Mouse (Mus musculus): Measurements from ENCODE around the gene Zeb2. TPM values are rescaled to one million over a fixed set of nuclear protein-coding genes. Genes with fewer than 3 reads are reported as not detected.
A peak's percentile ranks its signal among the peaks of the same experiment; 100 is the strongest.

Gene Zeb2
- polyA plus RNA-seq, 1 experiment from 2014 or later, result 49.3 TPM

- H3K27ac ChIP-seq, result no peak overlapping the region
Observed at GRCm38 (mm10) chr2:44979042-44979721, 138.0 kb downstream of the Zeb2 start.

GRCm38 (mm10) chr2:44978038-44978437, 139.2 kb downstream of the Zeb2 start:
- H3K9me3 ChIP-seq, result no peaks in the 10 kb centered on the region
- no peaks in the 10 kb centered on the region for H3K36me3 ChIP-seq
- 75% methylated on average over 6 of the region's 6 CpGs for WGBS
- no peaks in the 10 kb centered on the region for H3K27me3 ChIP-seq (ENCODE audit: insufficient read depth, poor library complexity, severe bottlenecking)
- no peak overlapping the region for H3K27ac ChIP-seq
- no peak for DNase-seq (ENCODE audit: low spot score)
- H3K4me1 ChIP-seq (replicated peaks), result peaks cover 22% of the 10 kb centered on the region
- H3K4me3 ChIP-seq, result no peak overlapping the region

More at GRCm38 (mm10) chr2:44979042-44979721, 138.0 kb downstream of the Zeb2 start:
- no peaks in the 10 kb centered on the region for H3K36me3 ChIP-seq
- no peaks in the 10 kb centered on the region for H3K27me3 ChIP-seq (ENCODE audit: insufficient read depth, poor library complexity, severe bottlenecking)
- 4% methylated on average over 18 of the region's 18 CpGs for WGBS
- H3K9me3 ChIP-seq, result no peaks in the 10 kb centered on the region
- peak; percentile 30 for DNase-seq (ENCODE audit: low spot score)
- H3K4me1 ChIP-seq (replicated peaks), result peaks cover 22% of the 10 kb centered on the region
- peak overlapping the region; percentile 42 for H3K4me3 ChIP-seq

GRCm38 (mm10) chr2:44977556-44977955, 139.6 kb downstream of the Zeb2 start:
- peaks cover 22% of the 10 kb centered on the region for H3K4me1 ChIP-seq (replicated peaks)
- H3K27ac ChIP-seq, result no peak overlapping the region
- no peak overlapping the region for H3K4me3 ChIP-seq
- WGBS, result 55% methylated on average over 2 of the region's 2 CpGs
- DNase-seq (ENCODE audit: low spot score), result no peak
- H3K9me3 ChIP-seq, result no peaks in the 10 kb centered on the region
- H3K27me3 ChIP-seq (ENCODE audit: insufficient read depth, poor library complexity, severe bottlenecking), result no peaks in the 10 kb centered on the region
- no peaks in the 10 kb centered on the region for H3K36me3 ChIP-seq

- no peak for DNase-seq (ENCODE audit: low spot score)
- 83% methylated on average over 3 of the region's 3 CpGs for WGBS
- Histone ChIP-seq H3K27ac (no peak overlapping the region), H3K9me3 (no peaks in the 10 kb centered on the region), H3K4me3 (no peak overlapping the region), H3K4me1 (replicated peaks) (peaks cover 22% of the 10 kb centered on the region), H3K27me3 (ENCODE audit: insufficient read depth, poor library complexity, severe bottlenecking) (no peaks in the 10 kb centered on the region), H3K36me3 (no peaks in the 10 kb centered on the region)
Observed at GRCm38 (mm10) chr2:44977051-44977450, 140.1 kb downstream of the Zeb2 start.

- WGBS, result 53% methylated on average over 4 of the region's 4 CpGs
Observed at GRCm38 (mm10) chr2:44976484-44976883, 140.7 kb downstream of the Zeb2 start.

GRCm38 (mm10) chr2:44973828-44974227, 143.4 kb downstream of the Zeb2 start:
- Histone ChIP-seq H3K36me3 (no peaks in the 10 kb centered on the region), H3K9me3 (no peaks in the 10 kb centered on the region), H3K27me3 (ENCODE audit: insufficient read depth, poor library complexity, severe bottlenecking) (no peaks in the 10 kb centered on the region), H3K27ac (no peak overlapping the region), H3K4me3 (no peak overlapping the region), H3K4me1 (replicated peaks) (peaks cover 9% of the 10 kb centered on the region)
- DNase-seq (ENCODE audit: low spot score), result no peak
- 89% methylated on average over 6 of the region's 6 CpGs for WGBS

More at GRCm38 (mm10) chr2:44976484-44976883, 140.7 kb downstream of the Zeb2 start:
- no peak overlapping the region for H3K4me3 ChIP-seq
- no peaks in the 10 kb centered on the region for H3K9me3 ChIP-seq
- peaks cover 22% of the 10 kb centered on the region for H3K4me1 ChIP-seq (replicated peaks)
- peak overlapping the region; percentile 26; the same call in 1 of the 2 replicates for H3K27ac ChIP-seq
- no peak for DNase-seq (ENCODE audit: low spot score)
- no peaks in the 10 kb centered on the region for H3K36me3 ChIP-seq
- H3K27me3 ChIP-seq (ENCODE audit: insufficient read depth, poor library complexity, severe bottlenecking), result no peaks in the 10 kb centered on the region

GRCm38 (mm10) chr2:44970087-44970646, 147.0 kb downstream of the Zeb2 start:
- no peak overlapping the region for H3K4me3 ChIP-seq
- no peak overlapping the region for H3K27ac ChIP-seq
- 87% methylated on average over 6 of the region's 6 CpGs for WGBS
- no peaks in the 10 kb centered on the region for H3K9me3 ChIP-seq
- no peak for DNase-seq (ENCODE audit: low spot score)
- H3K4me1 ChIP-seq (replicated peaks), result no peaks in the 10 kb centered on the region
- H3K36me3 ChIP-seq, result no peaks in the 10 kb centered on the region
- H3K27me3 ChIP-seq (ENCODE audit: insufficient read depth, poor library complexity, severe bottlenecking), result no peaks in the 10 kb centered on the region

GRCm38 (mm10) chr2:44969640-44970039, 147.6 kb downstream of the Zeb2 start:
- Histone ChIP-seq H3K36me3 (no peaks in the 10 kb centered on the region), H3K9me3 (no peaks in the 10 kb centered on the region), H3K4me1 (replicated peaks) (no peaks in the 10 kb centered on the region), H3K27me3 (ENCODE audit: insufficient read depth, poor library complexity, severe bottlenecking) (no peaks in the 10 kb centered on the region), H3K27ac (no peak overlapping the region), H3K4me3 (no peak overlapping the region)
- DNase-seq (ENCODE audit: low spot score), result no peak
- WGBS, result 93% methylated on average over 1 of the region's 1 CpGs

- no peak overlapping the region for H3K4me3 ChIP-seq
- no peaks in the 10 kb centered on the region for H3K4me1 ChIP-seq (replicated peaks)
- H3K27me3 ChIP-seq (ENCODE audit: insufficient read depth, poor library complexity, severe bottlenecking), result no peaks in the 10 kb centered on the region
- no peak overlapping the region for H3K27ac ChIP-seq
- H3K36me3 ChIP-seq, result no peaks in the 10 kb centered on the region
- DNase-seq (ENCODE audit: low spot score), result no peak
- H3K9me3 ChIP-seq, result no peaks in the 10 kb centered on the region
- WGBS, result 83% methylated on average over 2 of the region's 2 CpGs
Observed at GRCm38 (mm10) chr2:44969226-44969625, 148.0 kb downstream of the Zeb2 start.

GRCm38 (mm10) chr2:44965834-44966555, 151.2 kb downstream of the Zeb2 start:
- Histone ChIP-seq H3K4me3 (no peak overlapping the region), H3K36me3 (no peaks in the 10 kb centered on the region), H3K27me3 (ENCODE audit: insufficient read depth, poor library complexity, severe bottlenecking) (no peaks in the 10 kb centered on the region), H3K9me3 (no peaks in the 10 kb centered on the region), H3K4me1 (replicated peaks) (no peaks in the 10 kb centered on the region), H3K27ac (no peak overlapping the region)
- DNase-seq (ENCODE audit: low spot score), result no peak
- WGBS, result 94% methylated on average over 2 of the region's 2 CpGs

GRCm38 (mm10) chr2:44962620-44963019, 154.6 kb downstream of the Zeb2 start:
- Histone ChIP-seq H3K4me3 (no peak overlapping the region), H3K4me1 (replicated peaks) (no peaks in the 10 kb centered on the region), H3K9me3 (no peaks in the 10 kb centered on the region), H3K27me3 (ENCODE audit: insufficient read depth, poor library complexity, severe bottlenecking) (no peaks in the 10 kb centered on the region), H3K27ac (no peak overlapping the region), H3K36me3 (no peaks in the 10 kb centered on the region)
- DNase-seq (ENCODE audit: low spot score), result no peak
- WGBS, result 92% methylated on average over 5 of the region's 5 CpGs

GRCm38 (mm10) chr2:44961192-44961591, 156.0 kb downstream of the Zeb2 start:
- Histone ChIP-seq H3K4me1 (replicated peaks) (no peaks in the 10 kb centered on the region), H3K27me3 (ENCODE audit: insufficient read depth, poor library complexity, severe bottlenecking) (no peaks in the 10 kb centered on the region), H3K27ac (no peak overlapping the region), H3K4me3 (no peak overlapping the region), H3K36me3 (no peaks in the 10 kb centered on the region), H3K9me3 (no peaks in the 10 kb centered on the region)
- WGBS, result 90% methylated on average over 4 of the region's 4 CpGs
- no peak for DNase-seq (ENCODE audit: low spot score)

GRCm38 (mm10) chr2:44960561-44960960, 156.6 kb downstream of the Zeb2 start:
- DNase-seq (ENCODE audit: low spot score), result no peak
- Histone ChIP-seq H3K36me3 (no peaks in the 10 kb centered on the region), H3K27me3 (ENCODE audit: insufficient read depth, poor library complexity, severe bottlenecking) (no peaks in the 10 kb centered on the region), H3K9me3 (no peaks in the 10 kb centered on the region), H3K4me1 (replicated peaks) (no peaks in the 10 kb centered on the region), H3K27ac (no peak overlapping the region), H3K4me3 (no peak overlapping the region)
- WGBS, result 84% methylated on average over 3 of the region's 3 CpGs

Measured in hindbrain, embryonic 10.5 days (tissue).